Mouse (Mus musculus): ENCODE measurements around the gene Pnmt. TPM values are rescaled to one million over a fixed set of nuclear protein-coding genes. Genes with fewer than 3 reads are reported as not detected.

Gene Pnmt
- total and polyA plus RNA-seq, 3 experiments, result not detected

- peaks cover 10 to 13% of the 10 kb centered on the region in 2 experiments for H3K27me3 ChIP-seq (ENCODE audit: control insufficient read depth in 1 of 2, insufficient read depth in 2 of 2, low read length in 2 of 2)
- no peaks in the 10 kb centered on the region for H3K79me2 ChIP-seq (ENCODE audit: control insufficient read depth, insufficient read depth, low read length, poor library complexity)
- H3K4me3 ChIP-seq (ENCODE audit: control insufficient read depth in 1 of 2, insufficient read depth in 1 of 2, low read depth in 2 of 2, low read length in 2 of 2), result no peak overlapping the region
- no peak overlapping the region for H3K27ac ChIP-seq (ENCODE audit: control insufficient read depth, low read depth, low read length)
- H3K9ac ChIP-seq (ENCODE audit: control insufficient read depth, low read depth, low read length, poor library complexity, severe bottlenecking), result no peak overlapping the region
- TF ChIP-seq TCF12 (IDR thresholded peaks at IDR 0.05; ENCODE audit: low read depth, low read length) (no peak), ELF1 (IDR thresholded peaks at IDR 0.05; ENCODE audit: low read depth, low read length) (no peak), E2F4 (IDR thresholded peaks at IDR 0.05; ENCODE audit: borderline replicate concordance, low read depth, low read length) (no peak), SMC3 (IDR thresholded peaks at IDR 0.05; ENCODE audit: low read depth, low read length) (no peak), MAX (IDR thresholded peaks at IDR 0.05; ENCODE audit: low read length) (no peak), MAZ (IDR thresholded peaks at IDR 0.05; ENCODE audit: low read depth, low read length) (no peak), GATA1 (IDR thresholded peaks at IDR 0.05; ENCODE audit: low read depth, low read length) (no peak), ZC3H11A (IDR thresholded peaks at IDR 0.05; ENCODE audit: low read depth, low read length) (no peak), CHD1 (IDR thresholded peaks at IDR 0.05; ENCODE audit: low read depth, low read length) (no peak), USF2 (IDR thresholded peaks at IDR 0.05; ENCODE audit: borderline replicate concordance in 1 of 2, insufficient read depth in 1 of 2, low read depth in 1 of 2, low read length in 2 of 2) (no peak), ETS1 (IDR thresholded peaks at IDR 0.05; ENCODE audit: low read depth, low read length) (no peak)
- H3K36me3 ChIP-seq (ENCODE audit: control insufficient read depth in 1 of 2, insufficient read depth in 2 of 2, low read length in 2 of 2), result no peaks in the 10 kb centered on the region
- H3K4me1 ChIP-seq (ENCODE audit: control insufficient read depth in 1 of 2, insufficient read depth in 2 of 2, low read length in 2 of 2), result no peaks in the 10 kb centered on the region
- no peaks in the 10 kb centered on the region for H3K9me3 ChIP-seq (replicated peaks; ENCODE audit: insufficient read depth, low read length)
- no peak for DNase-seq (ENCODE audit: low read depth, low spot score)
Measured at GRCm38 (mm10) chr11:98408872-98409271, 22.6 kb downstream of the Pnmt start.

GRCm38 (mm10) chr11:98409341-98409822 is 23.1 kb downstream of the Pnmt start:
- H3K9ac ChIP-seq (ENCODE audit: control insufficient read depth, low read depth, low read length, poor library complexity, severe bottlenecking), result no peak overlapping the region
- H3K4me1 ChIP-seq (ENCODE audit: control insufficient read depth in 1 of 2, insufficient read depth in 2 of 2, low read length in 2 of 2), result no peaks in the 10 kb centered on the region
- H3K36me3 ChIP-seq (ENCODE audit: control insufficient read depth in 1 of 2, insufficient read depth in 2 of 2, low read length in 2 of 2), result no peaks in the 10 kb centered on the region
- DNase-seq (ENCODE audit: low read depth, low spot score), result no peak
- H3K9me3 ChIP-seq (replicated peaks; ENCODE audit: insufficient read depth, low read length), result no peaks in the 10 kb centered on the region
- H3K27me3 ChIP-seq (ENCODE audit: control insufficient read depth in 1 of 2, insufficient read depth in 2 of 2, low read length in 2 of 2), result peaks cover 10 to 13% of the 10 kb centered on the region in 2 experiments
- TF ChIP-seq POLR2AphosphoS2 (IDR thresholded peaks at IDR 0.05; ENCODE audit: low read length) (no peak), CHD2 (IDR thresholded peaks at IDR 0.05; ENCODE audit: low read length) (no peak), ZNF384 (IDR thresholded peaks at IDR 0.05; ENCODE audit: low read depth, low read length) (peak; percentile 51; the same call in 1 of the 2 replicates)
- no peaks in the 10 kb centered on the region for H3K79me2 ChIP-seq (ENCODE audit: control insufficient read depth, insufficient read depth, low read length, poor library complexity)
- no peak overlapping the region for H3K4me3 ChIP-seq (ENCODE audit: control insufficient read depth in 1 of 2, insufficient read depth in 1 of 2, low read depth in 2 of 2, low read length in 2 of 2)
- H3K27ac ChIP-seq (ENCODE audit: control insufficient read depth, low read depth, low read length), result no peak overlapping the region

DNA sequence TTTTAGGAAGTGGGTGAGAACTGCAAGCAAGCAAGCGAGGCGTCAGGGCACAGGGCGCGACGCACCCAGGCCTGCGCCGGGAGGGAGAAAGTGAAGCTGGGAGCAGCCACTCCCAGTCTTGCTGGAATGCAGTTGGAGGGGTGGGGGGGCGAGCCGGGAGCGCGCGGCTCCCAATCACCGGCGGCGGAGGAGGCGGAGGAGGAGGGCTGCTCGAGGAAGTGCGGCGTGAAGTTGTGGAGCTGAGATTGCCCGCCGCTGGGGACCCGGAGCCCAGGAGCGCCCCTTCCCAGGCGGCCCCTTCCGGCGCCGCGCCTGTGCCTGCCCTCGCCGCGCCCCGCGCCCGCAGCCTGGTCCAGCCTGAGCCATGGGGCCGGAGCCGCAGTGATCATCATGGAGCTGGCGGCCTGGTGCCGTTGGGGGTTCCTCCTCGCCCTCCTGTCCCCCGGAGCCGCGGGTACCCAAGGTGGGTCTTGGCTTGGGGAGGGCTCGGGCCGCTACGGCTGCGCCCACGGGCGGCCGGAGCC is 26.1 kb downstream of the Pnmt start, which contains the start of gene Erbb2:
Erbb2 (plus strand) TSS at position 198 of the 524 bp plus-strand sequence.
- Histone ChIP-seq H3K4me3 (ENCODE audit: control insufficient read depth in 1 of 2, insufficient read depth in 1 of 2, low read depth in 2 of 2, low read length in 2 of 2) (no peak within 1 kb of the TSS), H3K79me2 (ENCODE audit: control insufficient read depth, insufficient read depth, low read length, poor library complexity) (no peaks in the 10 kb centered on the region), H3K36me3 (ENCODE audit: control insufficient read depth in 1 of 2, insufficient read depth in 2 of 2, low read length in 2 of 2) (no peaks in the 10 kb centered on the region), H3K4me1 (ENCODE audit: control insufficient read depth in 1 of 2, insufficient read depth in 2 of 2, low read length in 2 of 2) (peaks cover 0 to 4% of the 10 kb centered on the region in 2 experiments; a peak in 2 of 4 replicates), H3K9ac (ENCODE audit: control insufficient read depth, low read depth, low read length, poor library complexity, severe bottlenecking) (no peak within 1 kb of the TSS), H3K9me3 (replicated peaks; ENCODE audit: insufficient read depth, low read length) (no peaks in the 10 kb centered on the region), H3K27me3 (ENCODE audit: control insufficient read depth in 1 of 2, insufficient read depth in 2 of 2, low read length in 2 of 2) (peaks cover 8 to 12% of the 10 kb centered on the region in 2 experiments), H3K27ac (ENCODE audit: control insufficient read depth, low read depth, low read length) (no peak within 1 kb of the TSS)
- no peak for DNase-seq (ENCODE audit: low read depth, low spot score)
- TF ChIP-seq NRF1 (IDR thresholded peaks at IDR 0.05; ENCODE audit: insufficient read depth, low read depth, low read length, poor library complexity, severe bottlenecking), result no peak

Measured in MEL (cell line).